Mouse (Mus musculus): Measurements from ENCODE around the gene Zbtb5.
"Not testable (repeated sequence)": the region's sequence is repeated elsewhere in the genome, so short reads cannot be mapped to it uniquely, and the experiment has no call there.

The Zbtb5 gene

GRCm38 (mm10) chr4:44970056-44970455, 42.2 kb downstream of the Zbtb5 start:
- no peak for ATAC-seq (ENCODE audit: low TSS enrichment)

GRCm38 (mm10) chr4:44967402-44967801, 44.8 kb downstream of the Zbtb5 start:
- no peak for ATAC-seq (ENCODE audit: low TSS enrichment)

DNA sequence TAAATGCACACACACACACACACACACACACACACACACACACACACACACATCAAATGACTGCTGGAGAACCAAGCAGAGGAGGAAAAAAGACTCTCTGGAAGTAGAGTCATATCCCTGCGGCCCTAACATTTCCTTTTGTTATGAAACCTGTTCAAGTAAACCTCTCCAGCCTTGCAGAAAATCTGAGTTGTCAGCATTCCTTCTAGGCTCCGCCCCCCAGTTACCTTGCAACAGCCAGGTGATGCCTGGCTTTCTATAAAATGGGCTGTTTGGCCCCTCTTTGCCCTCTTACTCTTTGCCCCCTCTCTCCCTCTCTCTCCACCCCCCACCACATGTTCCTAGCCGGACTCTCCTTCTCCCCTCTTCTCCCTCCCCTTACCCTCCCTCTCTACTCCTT, 46.5 kb downstream of the Zbtb5 start:
- ATAC-seq (ENCODE audit: low TSS enrichment): no peak

- ATAC-seq (ENCODE audit: low TSS enrichment): no peak
These were observed 47.0 kb downstream of the Zbtb5 start for GRCm38 (mm10) chr4:44965175-44965574.

DNA sequence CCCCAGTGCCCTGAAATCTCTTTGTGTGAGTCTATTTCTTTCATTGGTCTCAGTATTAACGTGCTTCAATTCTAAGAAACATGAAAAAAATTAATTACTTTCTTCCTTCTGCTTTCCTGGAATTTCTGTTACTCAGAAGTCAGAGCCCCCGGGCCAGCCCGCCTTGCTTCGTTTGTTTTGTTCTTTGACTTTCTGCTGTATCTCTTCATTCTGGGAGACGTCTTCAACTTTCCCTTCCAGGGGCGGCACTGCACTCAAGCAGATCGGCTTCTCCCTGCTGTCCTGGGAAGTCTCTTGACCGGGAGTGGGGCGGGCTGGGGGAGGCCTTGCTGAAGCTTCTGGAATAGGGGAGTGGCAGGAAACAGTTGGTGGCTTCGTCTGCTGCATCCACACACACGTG, 49.1 kb downstream of the Zbtb5 start:
- ATAC-seq (ENCODE audit: low TSS enrichment): no peak

DNA sequence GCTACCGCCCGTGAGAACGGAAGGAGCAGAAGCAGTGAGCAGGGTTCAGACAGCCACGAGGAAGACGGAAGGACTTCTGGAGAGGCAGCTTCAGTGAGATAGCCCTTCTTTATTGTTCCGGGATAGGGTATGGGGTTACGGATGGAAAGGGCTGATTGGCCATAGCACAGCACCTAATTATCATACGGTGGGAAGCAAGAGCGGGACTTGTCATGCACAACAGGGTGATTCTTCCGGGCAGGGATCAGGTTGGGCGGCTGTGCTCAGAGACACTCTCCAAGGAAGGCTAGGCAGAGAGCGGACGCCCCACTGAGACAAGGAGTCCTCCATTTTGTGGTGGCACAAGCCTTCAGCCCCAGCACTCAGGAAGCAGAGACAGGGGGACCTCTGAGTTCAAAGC, 53.0 kb downstream of the Zbtb5 start:
- ATAC-seq (ENCODE audit: low TSS enrichment): no peak

GRCm38 (mm10) chr4:44958776-44959175, 53.4 kb downstream of the Zbtb5 start:
- no peak for ATAC-seq (ENCODE audit: low TSS enrichment)

GRCm38 (mm10) chr4:44953041-44953440, 59.2 kb downstream of the Zbtb5 start:
- ATAC-seq (ENCODE audit: low TSS enrichment): no peak

DNA sequence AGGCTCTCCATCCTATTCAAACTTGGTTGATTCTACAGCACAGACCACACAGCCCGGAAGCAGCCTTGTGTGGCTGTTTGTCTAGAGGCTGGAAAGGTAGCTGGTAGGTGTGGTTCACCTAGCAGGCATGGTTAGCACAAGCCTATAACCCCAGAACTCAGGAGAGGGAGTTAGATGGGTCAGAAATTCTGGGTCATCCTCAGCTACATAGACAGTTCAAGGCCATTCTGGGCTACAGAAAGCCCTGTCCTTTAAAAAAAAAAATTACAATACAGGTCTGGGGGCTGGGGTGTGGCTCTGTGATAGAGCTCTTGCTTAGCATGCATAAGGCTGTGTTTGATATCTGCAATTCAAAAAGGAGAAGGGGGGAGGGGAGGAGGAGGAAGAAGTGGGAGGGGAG, 63.9 kb downstream of the Zbtb5 start:
- ATAC-seq (ENCODE audit: low TSS enrichment): no peak

DNA sequence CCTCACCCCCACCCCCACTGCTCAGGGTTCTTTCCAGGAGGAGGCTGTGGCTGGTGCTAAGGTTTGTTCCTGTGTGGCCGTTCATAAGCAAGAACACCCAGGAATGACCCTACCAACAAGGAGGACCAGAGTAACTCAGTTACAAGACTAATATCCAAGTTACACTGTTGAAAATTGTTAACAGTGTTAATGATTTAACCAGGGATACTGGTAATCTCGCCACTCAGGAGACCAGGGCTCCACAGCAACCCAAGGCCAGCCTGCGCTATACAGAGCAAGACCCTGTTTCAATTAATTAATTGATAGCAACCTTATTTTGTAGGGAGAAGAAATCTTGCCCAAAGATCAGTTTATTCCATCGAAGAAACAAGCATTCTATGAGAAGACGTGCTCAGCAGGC, 64.7 kb downstream of the Zbtb5 start:
- no peak for ATAC-seq (ENCODE audit: low TSS enrichment)

- ATAC-seq (ENCODE audit: low TSS enrichment): not testable (repeated sequence)
These were observed 66.1 kb downstream of the Zbtb5 start for GRCm38 (mm10) chr4:44946126-44946525.

DNA sequence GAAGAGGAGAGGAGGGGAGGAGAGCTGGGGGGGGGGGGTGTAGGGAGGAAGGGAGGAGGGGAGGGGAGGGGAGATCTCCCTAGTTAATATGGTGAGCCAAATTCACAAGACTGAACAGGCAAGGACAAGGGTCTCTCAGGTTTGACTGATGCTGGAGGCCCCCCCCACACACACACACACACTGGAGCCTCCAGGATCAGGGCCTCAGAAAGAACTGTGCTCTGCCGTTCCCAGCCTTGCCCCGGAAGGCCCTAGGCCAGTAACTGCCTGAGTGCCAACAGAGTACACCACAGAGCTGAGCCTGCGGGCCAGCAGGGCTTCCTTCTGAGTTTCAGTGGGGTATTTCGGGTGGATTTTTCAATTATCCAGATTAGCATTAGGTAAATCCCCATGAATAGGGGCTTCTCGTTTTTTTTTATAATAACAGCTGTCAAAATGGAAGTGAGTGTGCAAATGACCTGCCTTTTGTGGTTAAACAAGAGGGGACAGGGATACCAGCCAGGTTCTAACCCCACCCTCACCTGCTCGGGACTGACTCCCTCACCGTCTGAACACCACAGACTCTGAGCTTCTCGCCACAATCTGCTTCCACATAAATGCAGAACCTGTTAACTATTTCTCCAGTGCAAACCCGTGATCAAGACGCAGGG, 67.7 kb downstream of the Zbtb5 start:
- no peak for ATAC-seq (ENCODE audit: low TSS enrichment)

- ATAC-seq (ENCODE audit: low TSS enrichment): no peak
These were observed 68.7 kb downstream of the Zbtb5 start for GRCm38 (mm10) chr4:44943480-44943879.

GRCm38 (mm10) chr4:44942237-44942636, 70.0 kb downstream of the Zbtb5 start:
- no peak for ATAC-seq (ENCODE audit: low TSS enrichment)
